Mouse (Mus musculus): ENCODE measurements around the gene Vamp2. TPM values are rescaled to one million over a fixed set of nuclear protein-coding genes. Genes with fewer than 3 reads are reported as not detected.

Gene Vamp2
- polyA plus RNA-seq, 1 experiment from 2014 or later, result 43.0 TPM

- Histone ChIP-seq H3K4me1 (replicated peaks; ENCODE audit: control insufficient read depth, insufficient read depth) (no peaks in the 10 kb centered on the region), H3K9ac (ENCODE audit: low read length) (no peak overlapping the region), H3K4me3 (ENCODE audit: low read depth, low read length) (no peak overlapping the region), H3K9me3 (ENCODE audit: control insufficient read depth, low read length) (no peaks in the 10 kb centered on the region), H3K36me3 (ENCODE audit: control insufficient read depth, insufficient read depth, low read length) (no peaks in the 10 kb centered on the region), H3K27ac (replicated peaks) (no peak overlapping the region), H3K27me3 (ENCODE audit: control insufficient read depth, insufficient read depth, low read length) (no peaks in the 10 kb centered on the region), H3K4me2 (replicated peaks; ENCODE audit: low read depth) (no peak overlapping the region)
- no peak for TF ChIP-seq EP300 (optimal IDR thresholded peaks at IDR 0.05)
- TF ChIP-seq CTCF (IDR thresholded peaks at IDR 0.05; ENCODE audit: low read depth), result no peak
- 69% methylated on average over 8 of the region's 8 CpGs for WGBS
- no peak for DNase-seq (ENCODE audit: low spot score)
- no peak for ATAC-seq (ENCODE audit: low FRiP score, low TSS enrichment)
Measured at GRCm38 (mm10) chr11:69128426-69129122, 40.3 kb downstream of the Vamp2 start.

- Histone ChIP-seq H3K4me2 (replicated peaks; ENCODE audit: low read depth) (peak overlapping the region; percentile 70; the same call in 1 of the 2 replicates), H3K36me3 (ENCODE audit: control insufficient read depth, insufficient read depth, low read length) (no peaks in the 10 kb centered on the region), H3K9ac (ENCODE audit: low read length) (peak overlapping the region; percentile 48), H3K27ac (replicated peaks) (peak overlapping the region; percentile 63; the same call in 1 of the 2 replicates), H3K27me3 (ENCODE audit: control insufficient read depth, insufficient read depth, low read length) (no peaks in the 10 kb centered on the region), H3K9me3 (ENCODE audit: control insufficient read depth, low read length) (no peaks in the 10 kb centered on the region), H3K4me3 (ENCODE audit: low read depth, low read length) (peak overlapping the region; percentile 45), H3K4me1 (replicated peaks; ENCODE audit: control insufficient read depth, insufficient read depth) (peaks cover 4% of the 10 kb centered on the region; the same call in 1 of the 2 replicates)
- 31% methylated on average over 5 of the region's 5 CpGs for WGBS
- ATAC-seq (ENCODE audit: low FRiP score, low TSS enrichment) (peak; percentile 64), DNase-seq (ENCODE audit: low spot score) (peak; percentile 58)
- TF ChIP-seq EP300 (optimal IDR thresholded peaks at IDR 0.05), result no peak
- no peak for TF ChIP-seq CTCF (IDR thresholded peaks at IDR 0.05; ENCODE audit: low read depth)
Measured at GRCm38 (mm10) chr11:69133566-69133922, 45.3 kb downstream of the Vamp2 start.

DNA sequence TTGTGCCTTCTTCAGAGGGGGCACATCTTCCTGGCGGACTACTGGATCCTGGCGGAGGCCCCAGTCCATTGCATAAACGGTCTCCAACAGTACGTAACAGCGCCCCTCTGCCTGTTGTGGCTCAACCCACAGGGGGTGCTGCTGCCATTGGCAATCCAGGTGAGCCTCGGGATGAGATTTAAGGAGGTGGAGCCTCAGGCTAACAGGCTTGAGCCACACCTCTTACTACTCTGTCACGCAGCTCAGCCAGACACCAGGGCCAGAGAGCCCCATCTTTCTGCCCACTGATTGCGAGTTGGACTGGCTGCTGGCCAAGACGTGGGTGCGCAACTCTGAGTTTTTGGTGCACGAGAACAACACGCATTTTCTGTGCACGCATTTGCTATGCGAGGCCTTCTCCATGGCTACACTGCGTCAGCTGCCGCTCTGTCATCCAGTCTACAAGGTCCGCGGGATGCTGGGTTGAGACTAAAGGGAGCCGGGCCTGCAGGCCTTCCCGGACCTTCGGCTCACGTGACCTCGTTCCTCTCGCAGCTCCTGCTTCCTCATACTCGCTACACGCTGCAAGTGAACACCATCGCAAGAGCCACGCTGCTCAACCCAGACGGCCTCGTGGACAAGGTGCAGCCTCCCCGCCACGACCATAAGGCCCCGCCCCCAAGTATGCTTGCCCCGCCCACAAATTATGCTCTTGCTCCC is 45.8 kb downstream of the Vamp2 start:
- H3K4me2 ChIP-seq (replicated peaks; ENCODE audit: low read depth), result peak overlapping the region; percentile 70
- peak overlapping the region; percentile 45 for H3K4me3 ChIP-seq (ENCODE audit: low read depth, low read length)
- 3% methylated on average over 34 of the region's 34 CpGs for WGBS
- ATAC-seq (ENCODE audit: low FRiP score, low TSS enrichment) (peak; percentile 82), DNase-seq (ENCODE audit: low spot score) (peak; percentile 72)
- H3K9ac ChIP-seq (ENCODE audit: low read length), result peak overlapping the region; percentile 48
- no peak for TF ChIP-seq EP300 (optimal IDR thresholded peaks at IDR 0.05)
- peak; percentile 77 for TF ChIP-seq CTCF (IDR thresholded peaks at IDR 0.05; ENCODE audit: low read depth)
- H3K9me3 ChIP-seq (ENCODE audit: control insufficient read depth, low read length), result no peaks in the 10 kb centered on the region
- H3K4me1 ChIP-seq (replicated peaks; ENCODE audit: control insufficient read depth, insufficient read depth), result peaks cover 4% of the 10 kb centered on the region; the same call in 1 of the 2 replicates
- H3K27me3 ChIP-seq (ENCODE audit: control insufficient read depth, insufficient read depth, low read length), result no peaks in the 10 kb centered on the region
- H3K36me3 ChIP-seq (ENCODE audit: control insufficient read depth, insufficient read depth, low read length), result no peaks in the 10 kb centered on the region
- peak overlapping the region; percentile 63 for H3K27ac ChIP-seq (replicated peaks)

- no peak for TF ChIP-seq CTCF (IDR thresholded peaks at IDR 0.05; ENCODE audit: low read depth)
- TF ChIP-seq EP300 (optimal IDR thresholded peaks at IDR 0.05), result no peak
- ATAC-seq (ENCODE audit: low FRiP score, low TSS enrichment), result no peak
- peak overlapping the region; percentile 45 for H3K4me3 ChIP-seq (ENCODE audit: low read depth, low read length)
- H3K36me3 ChIP-seq (ENCODE audit: control insufficient read depth, insufficient read depth, low read length), result no peaks in the 10 kb centered on the region
- no peaks in the 10 kb centered on the region for H3K9me3 ChIP-seq (ENCODE audit: control insufficient read depth, low read length)
- WGBS, result 27% methylated on average over 8 of the region's 8 CpGs
- DNase-seq (ENCODE audit: low spot score), result no peak
- no peaks in the 10 kb centered on the region for H3K27me3 ChIP-seq (ENCODE audit: control insufficient read depth, insufficient read depth, low read length)
- H3K4me2 ChIP-seq (replicated peaks; ENCODE audit: low read depth), result peak overlapping the region; percentile 70
- peak overlapping the region; percentile 48; the same call in 1 of the 2 replicates for H3K9ac ChIP-seq (ENCODE audit: low read length)
- H3K27ac ChIP-seq (replicated peaks), result no peak overlapping the region
- peaks cover 4% of the 10 kb centered on the region; the same call in 1 of the 2 replicates for H3K4me1 ChIP-seq (replicated peaks; ENCODE audit: control insufficient read depth, insufficient read depth)
Measured at GRCm38 (mm10) chr11:69134622-69134968, 46.3 kb downstream of the Vamp2 start.

- WGBS, result 85% methylated on average over 6 of the region's 6 CpGs
- H3K27ac ChIP-seq (replicated peaks), result no peak overlapping the region
- TF ChIP-seq EP300 (optimal IDR thresholded peaks at IDR 0.05) (no peak), CTCF (IDR thresholded peaks at IDR 0.05; ENCODE audit: low read depth) (no peak)
- peaks cover 4% of the 10 kb centered on the region; the same call in 1 of the 2 replicates for H3K4me1 ChIP-seq (replicated peaks; ENCODE audit: control insufficient read depth, insufficient read depth)
- no peaks in the 10 kb centered on the region for H3K27me3 ChIP-seq (ENCODE audit: control insufficient read depth, insufficient read depth, low read length)
- H3K4me3 ChIP-seq (ENCODE audit: low read depth, low read length), result no peak overlapping the region
- no peak overlapping the region for H3K9ac ChIP-seq (ENCODE audit: low read length)
- no peaks in the 10 kb centered on the region for H3K9me3 ChIP-seq (ENCODE audit: control insufficient read depth, low read length)
- ATAC-seq (ENCODE audit: low FRiP score, low TSS enrichment) (no peak), DNase-seq (ENCODE audit: low spot score) (no peak)
- no peak overlapping the region for H3K4me2 ChIP-seq (replicated peaks; ENCODE audit: low read depth)
- no peaks in the 10 kb centered on the region for H3K36me3 ChIP-seq (ENCODE audit: control insufficient read depth, insufficient read depth, low read length)
Measured at GRCm38 (mm10) chr11:69135361-69135760, 47.1 kb downstream of the Vamp2 start.

Other genes starting within 250 kb of the Vamp2 start
- 86.4 and 92.6 TPM in 2 replicates for gene Ndel1, start 216.6 kb upstream of the Vamp2 start, polyA plus RNA-seq (2015; fragmentation: Nextera tagmentation; extraction: Ambion mirVana)
- 5.4 and 5.8 TPM in 2 replicates for gene Rnf222, start 199.9 kb upstream of the Vamp2 start, polyA plus RNA-seq (2015; fragmentation: Nextera tagmentation; extraction: Ambion mirVana)
- gene Rpl26, start 186.9 kb upstream of the Vamp2 start, polyA plus RNA-seq (2015; fragmentation: Nextera tagmentation; extraction: Ambion mirVana), result 856 and 899 TPM in 2 replicates
- 0.22 TPM in 1 of 2 replicates, not detected in the other for gene Odf4, start 161.4 kb upstream of the Vamp2 start, polyA plus RNA-seq (2015; fragmentation: Nextera tagmentation; extraction: Ambion mirVana)
- 2.8 and 3.0 TPM in 2 replicates for gene Arhgef15, start 131.0 kb upstream of the Vamp2 start, polyA plus RNA-seq (2015; fragmentation: Nextera tagmentation; extraction: Ambion mirVana)
- gene Slc25a35, start 120.4 kb upstream of the Vamp2 start, polyA plus RNA-seq (2015; fragmentation: Nextera tagmentation; extraction: Ambion mirVana), result 4.9 and 5.8 TPM in 2 replicates
- 34.8 and 35.1 TPM in 2 replicates for gene Rangrf, start 113.3 kb upstream of the Vamp2 start, polyA plus RNA-seq (2015; fragmentation: Nextera tagmentation; extraction: Ambion mirVana)
- gene Pfas, start 80.0 kb upstream of the Vamp2 start, polyA plus RNA-seq (2015; fragmentation: Nextera tagmentation; extraction: Ambion mirVana), result 7.4 and 8.0 TPM in 2 replicates
- gene Ctc1, start 72.6 kb upstream of the Vamp2 start, polyA plus RNA-seq (2015; fragmentation: Nextera tagmentation; extraction: Ambion mirVana), result 11.1 and 11.5 TPM in 2 replicates
- gene Aurkb, start 42.8 kb upstream of the Vamp2 start, polyA plus RNA-seq (2015; fragmentation: Nextera tagmentation; extraction: Ambion mirVana), result 24.7 and 34.0 TPM in 2 replicates
- 14.6 and 16.7 TPM in 2 replicates for gene Borcs6, start 28.8 kb upstream of the Vamp2 start, polyA plus RNA-seq (2015; fragmentation: Nextera tagmentation; extraction: Ambion mirVana)
- gene Tmem107, start 17.7 kb upstream of the Vamp2 start, polyA plus RNA-seq (2015; fragmentation: Nextera tagmentation; extraction: Ambion mirVana), result 28.4 and 30.8 TPM in 2 replicates
- gene Per1, start 6.7 kb downstream of the Vamp2 start, polyA plus RNA-seq (2015; fragmentation: Nextera tagmentation; extraction: Ambion mirVana), result 7.7 and 13.1 TPM in 2 replicates
- 0.29 and 0.41 TPM in 2 replicates for gene Hes7, start 31.9 kb downstream of the Vamp2 start, polyA plus RNA-seq (2015; fragmentation: Nextera tagmentation; extraction: Ambion mirVana)
- gene 9130213A22Rik, start 34.1 kb downstream of the Vamp2 start, polyA plus RNA-seq (2015; fragmentation: Nextera tagmentation; extraction: Ambion mirVana), result 0.24 and 0.41 TPM in 2 replicates
- 20.2 and 22.5 TPM in 2 replicates for gene Aloxe3, start 37.4 kb downstream of the Vamp2 start, polyA plus RNA-seq (2015; fragmentation: Nextera tagmentation; extraction: Ambion mirVana)
- 80.5 and 91.8 TPM in 2 replicates for gene Alox12b, start 68.5 kb downstream of the Vamp2 start, polyA plus RNA-seq (2015; fragmentation: Nextera tagmentation; extraction: Ambion mirVana)
- 1.2 and 1.3 TPM in 2 replicates for gene Alox8, start 109.4 kb downstream of the Vamp2 start, polyA plus RNA-seq (2015; fragmentation: Nextera tagmentation; extraction: Ambion mirVana)
- gene Gucy2e, start 148.5 kb downstream of the Vamp2 start, polyA plus RNA-seq (2015; fragmentation: Nextera tagmentation; extraction: Ambion mirVana), result 0.04 and 0.05 TPM in 2 replicates
- gene Cntrob, start 235.3 kb downstream of the Vamp2 start, polyA plus RNA-seq (2015; fragmentation: Nextera tagmentation; extraction: Ambion mirVana), result 4.9 and 5.5 TPM in 2 replicates
- gene Trappc1, start 235.5 kb downstream of the Vamp2 start, polyA plus RNA-seq (2015; fragmentation: Nextera tagmentation; extraction: Ambion mirVana), result 119 and 123 TPM in 2 replicates
- gene Kcnab3, start 237.8 kb downstream of the Vamp2 start, polyA plus RNA-seq (2015; fragmentation: Nextera tagmentation; extraction: Ambion mirVana), result 0.87 and 1.1 TPM in 2 replicates

All from stomach, postnatal 0 days (tissue).